In the genomic region with DNA sequence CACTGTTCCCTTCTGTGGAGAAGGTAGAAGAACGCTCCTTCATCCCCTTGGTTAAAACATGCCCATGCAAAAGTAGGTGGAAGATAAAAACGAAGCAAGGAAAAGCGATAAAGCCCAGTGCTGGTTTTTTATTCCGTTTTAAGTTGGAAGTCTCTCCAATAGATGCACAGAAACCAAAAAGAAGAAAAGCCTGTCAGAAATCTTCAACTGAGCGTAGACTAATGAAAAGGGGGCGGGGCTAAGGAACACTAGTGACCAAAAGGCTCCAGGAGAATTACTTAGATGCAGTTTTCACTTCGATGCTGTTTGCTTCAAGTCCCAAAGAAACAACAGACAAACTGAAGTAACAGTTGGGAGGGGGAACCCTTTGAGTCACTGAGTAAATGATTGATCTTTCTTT, we compare ENCODE assay signal across 9 mouse cellular contexts. TPM values are rescaled to one million over a fixed set of nuclear protein-coding genes. Genes with fewer than 3 reads are reported as not detected.
DNase-seq lines count a peak whose midpoint lies in the region; ATAC-seq and TF ChIP-seq lines count a peak whose summit lies in the region.
"Had no signal": no experiment of that assay in that cellular context is flagged by ENCODE, and none has a peak within 500 bp of the region (broad histone marks: within the 10 kb centered on the region; RNA-seq: fewer than 3 reads in every experiment).

No protein-coding gene starts in this region.

- H3K4me2 ChIP-seq in heart, embryonic 16.5 days (ENCODE audit: low read depth, low read length) = peak overlapping the region; percentile 91
- H3K4me2 ChIP-seq in hindbrain, embryonic 14.5 days (replicated peaks) = peak overlapping the region; percentile 79
- peak overlapping the region; percentile 91 for H3K4me2 ChIP-seq in liver, postnatal 0 days (ENCODE audit: low read depth, low read length)

- no peak for ATAC-seq in heart, embryonic 16.5 days (replicated peaks; ENCODE audit: extremely low read depth, insufficient read depth, low FRiP score)
- ATAC-seq in hindbrain, embryonic 14.5 days (ENCODE audit: low FRiP score) = no peak
- no peak for ATAC-seq in liver, postnatal 0 days

- H3K9me3 ChIP-seq in heart, embryonic 16.5 days (replicated peaks; ENCODE audit: control insufficient read depth, low read length) = no peaks in the 10 kb centered on the region
- no peaks in the 10 kb centered on the region for H3K9me3 ChIP-seq in hindbrain, embryonic 14.5 days (ENCODE audit: control insufficient read depth, low read length)
- no peaks in the 10 kb centered on the region for H3K9me3 ChIP-seq in liver, postnatal 0 days (ENCODE audit: low read length)

- DNase-seq in heart, postnatal 25 days (ENCODE audit: low spot score) = no peak
- DNase-seq in embryo, embryonic 11 days = peak; percentile 35
- no peak for DNase-seq in hindbrain, embryonic 14.5 days (ENCODE audit: low spot score)
- no peak for DNase-seq in liver, postnatal 0 days
- no peak for DNase-seq in layer of hippocampus, postnatal 10 days (ENCODE audit: low spot score in 2 of 2)
- no peak for DNase-seq in layer of hippocampus, adult 8-10 months (ENCODE audit: low spot score in 2 of 2)
- no peak for DNase-seq in layer of hippocampus, adult 9-11 months

- peak overlapping the region; percentile 98 for H3K4me3 ChIP-seq in heart, embryonic 16.5 days (ENCODE audit: low read length)
- H3K4me3 ChIP-seq in hindbrain, embryonic 14.5 days (replicated peaks; ENCODE audit: low read length) = peak overlapping the region; percentile 95
- H3K4me3 ChIP-seq in liver, postnatal 0 days (ENCODE audit: low read depth, low read length) = peak overlapping the region; percentile 71; the same call in 1 of the 2 replicates

- TF ChIP-seq EP300 in liver, postnatal 0 days (IDR thresholded peaks at IDR 0.05; ENCODE audit: low read depth) = no peak

- H3K9ac ChIP-seq in heart, embryonic 16.5 days (ENCODE audit: low read length) = no peak overlapping the region; the same call in 1 of the 2 replicates
- H3K9ac ChIP-seq in hindbrain, embryonic 14.5 days = peak overlapping the region; percentile 97
- no peak overlapping the region for H3K9ac ChIP-seq in liver, postnatal 0 days (replicated peaks)

- no peak for TF ChIP-seq CTCF in liver, postnatal 0 days (IDR thresholded peaks at IDR 0.05; ENCODE audit: low read depth)

- H3K27ac ChIP-seq in heart, embryonic 16.5 days (ENCODE audit: low read length) = no peak overlapping the region
- H3K27ac ChIP-seq in hindbrain, embryonic 14.5 days = 0 out of 2 replicates have a peak overlapping the region, but pooled peaks have one; percentile 98
- H3K27ac ChIP-seq in liver, postnatal 0 days (ENCODE audit: low read depth) = no peak overlapping the region

- no peaks in the 10 kb centered on the region for H3K36me3 ChIP-seq in heart, embryonic 16.5 days (ENCODE audit: control insufficient read depth, insufficient read depth)
- no peaks in the 10 kb centered on the region for H3K36me3 ChIP-seq in hindbrain, embryonic 14.5 days (replicated peaks; ENCODE audit: control insufficient read depth, insufficient read depth)
- H3K36me3 ChIP-seq in liver, postnatal 0 days (replicated peaks; ENCODE audit: insufficient read depth, low read length) = no peaks in the 10 kb centered on the region
- H3K36me3 ChIP-seq: G1E had no signal

- intact Hi-C loops in heart, postnatal 25 days (cut with DNase I) = no loop called here

- no peaks in the 10 kb centered on the region for H3K27me3 ChIP-seq in heart, embryonic 16.5 days (ENCODE audit: control insufficient read depth, insufficient read depth, low read length)
- H3K27me3 ChIP-seq in hindbrain, embryonic 14.5 days (ENCODE audit: control insufficient read depth, insufficient read depth, low read length) = no peaks in the 10 kb centered on the region
- H3K27me3 ChIP-seq in liver, postnatal 0 days (ENCODE audit: insufficient read depth, low read length) = no peaks in the 10 kb centered on the region

- peaks cover 7% of the 10 kb centered on the region for H3K4me1 ChIP-seq in heart, embryonic 16.5 days (ENCODE audit: control insufficient read depth, insufficient read depth, low read length)
- H3K4me1 ChIP-seq in hindbrain, embryonic 14.5 days (replicated peaks; ENCODE audit: control insufficient read depth, insufficient read depth, low read length) = peaks cover 14% of the 10 kb centered on the region
- peaks cover 8% of the 10 kb centered on the region for H3K4me1 ChIP-seq in liver, postnatal 0 days (ENCODE audit: insufficient read depth)

- 47% methylated on average over 7 of the region's 7 CpGs for WGBS in heart, embryonic 16.5 days
- 41% methylated on average over 7 of the region's 7 CpGs for whole genome bisulfite sequencing in hindbrain, embryonic 14.5 days
- 37% methylated on average over 7 of the region's 7 CpGs for WGBS in liver, postnatal 0 days (ENCODE audit: insufficient replicate concordance)

RNA-seq across cellular contexts. Expression of gene Ralgps2, which starts 1.2 kb away (rescaled TPM):
- polyA plus RNA-seq in heart, embryonic 16.5 days (2015; fragmentation: Nextera tagmentation; extraction: Ambion mirVana) = 58.2 and 58.4 TPM in 2 replicates
- total RNA-seq in heart, postnatal 25 days (2021) = 10 to 100 TPM in 1 of 2 experiments, 1 to 10 TPM in 1; 8.6 to 10.4 TPM
- 85.6 and 89.5 TPM in 2 replicates for polyA plus RNA-seq in hindbrain, embryonic 14.5 days (2014; fragmentation: Nextera tagmentation; extraction: Ambion mirVana)
- polyA plus RNA-seq in liver, postnatal 0 days (2015; fragmentation: Nextera tagmentation; extraction: Ambion mirVana) = 25.6 and 26.4 TPM in 2 replicates
- total RNA-seq in layer of hippocampus, postnatal 10 days (2021) = 100 to 1,000 TPM in 1 of 2 experiments, 10 to 100 TPM in 1; 93.3 to 101 TPM
- total RNA-seq in layer of hippocampus, adult 8-10 months (2022) = 10 to 100 TPM; 53.1 to 76.0 (median 68.5) TPM

Comparison
In these comparisons a context has a peak if more than half of its experiments do, and no peak if none do; other contexts are left out.
1. RNA of gene Ralgps2, which starts 1.2 kb away (total RNA-seq): 93.3 to 101 TPM in layer of hippocampus, postnatal 10 days and 53.1 to 76.0 TPM in layer of hippocampus, adult 8-10 months; 8.6 to 10.4 TPM in heart, postnatal 25 days; every median in the first group is over 4 times any median in the second.
2. Peak in every context shown above with its lines, with median percentiles within 50 percentile points of each other: H3K4me2 ChIP-seq and H3K4me3 ChIP-seq.